Mouse (Mus musculus) retina, postnatal 7 days (tissue): ENCODE measurements around the gene Stat5a.

ENCODE experiments used
- DNase-seq: peaks from one replicate; pipeline ENCODE4 v3.0.0-alpha.2; 2012; ENCODE audit warnings: low read depth, low spot score

Stat5a gene

GRCm38 (mm10) chr11:100836923-100837702 is 22.0 kb upstream of the Stat5a start:
- DNase-seq = no peak

GRCm38 (mm10) chr11:100838894-100839293 is 20.3 kb upstream of the Stat5a start:
- no peak for DNase-seq

GRCm38 (mm10) chr11:100839523-100839922 is 19.6 kb upstream of the Stat5a start:
- no peak for DNase-seq

- DNase-seq = no peak
These were observed 18.3 kb upstream of the Stat5a start for GRCm38 (mm10) chr11:100840866-100841265.

- DNase-seq = no peak
These were observed 17.1 kb upstream of the Stat5a start for GRCm38 (mm10) chr11:100842025-100842424.

GRCm38 (mm10) chr11:100843070-100843669 is 16.0 kb upstream of the Stat5a start:
- no peak for DNase-seq

- no peak for DNase-seq
These were observed 15.0 kb upstream of the Stat5a start for GRCm38 (mm10) chr11:100844121-100844520.

- no peak for DNase-seq
These were observed 13.4 kb upstream of the Stat5a start for GRCm38 (mm10) chr11:100845793-100846192.

- no peak for DNase-seq
These were observed 11.6 kb upstream of the Stat5a start for GRCm38 (mm10) chr11:100847572-100847971.

- DNase-seq = no peak
These were observed 11.1 kb upstream of the Stat5a start for GRCm38 (mm10) chr11:100848080-100848479.

GRCm38 (mm10) chr11:100848789-100849379 is 10.3 kb upstream of the Stat5a start:
- DNase-seq = no peak

GRCm38 (mm10) chr11:100849456-100850037 is 9.6 kb upstream of the Stat5a start:
- no peak for DNase-seq

GRCm38 (mm10) chr11:100850038-100850777 is 8.9 kb upstream of the Stat5a start, which contains the start of gene Stat5b:
Stat5b (minus strand) TSS chr11:100850724.
- DNase-seq = peak; percentile 47

- DNase-seq = no peak
These were observed 8.2 kb upstream of the Stat5a start for GRCm38 (mm10) chr11:100850778-100851528.

GRCm38 (mm10) chr11:100852088-100852487 is 7.1 kb upstream of the Stat5a start:
- DNase-seq = no peak

GRCm38 (mm10) chr11:100853018-100853417 is 6.1 kb upstream of the Stat5a start:
- DNase-seq = no peak

- DNase-seq = no peak
These were observed 4.9 kb upstream of the Stat5a start for GRCm38 (mm10) chr11:100854268-100854667.

- DNase-seq = no peak
These were observed 4.0 kb upstream of the Stat5a start for GRCm38 (mm10) chr11:100855178-100855577.

GRCm38 (mm10) chr11:100857960-100858359 is 1.2 kb upstream of the Stat5a start:
- DNase-seq = no peak

- no peak for DNase-seq
These were observed 476 bp downstream of the Stat5a start for GRCm38 (mm10) chr11:100859579-100860075.
